Mouse (Mus musculus) gastrocnemius, adult 2 months (tissue): ENCODE data around the gene Rbl2. TPM values are rescaled to one million over a fixed set of nuclear protein-coding genes. Genes with fewer than 3 reads are reported as not detected.

Experiments used
- DNase-seq: peaks from one replicate; pipeline ENCODE4 v3.0.0; 2022
- H3K27ac ChIP-seq: fragments of 200-600 bp; 2 replicates; pipeline ENCODE4 v1.8.1; 2022; ENCODE audit warnings: mild to moderate bottlenecking
- H3K4me3 ChIP-seq: fragments of 200-600 bp; 2 replicates; pipeline ENCODE4 v1.8.1; 2022; ENCODE audit warnings: mild to moderate bottlenecking, moderate library complexity
- CTCF ChIP-seq: fragments of 200-600 bp; IDR thresholded peaks from 2 replicates; pipeline ENCODE4 v1.8.1; 2022; ENCODE audit warnings: antibody characterized with exemption, mild to moderate bottlenecking, moderate library complexity
- intact Hi-C: fragments of 180-260 bp; cut with DNase I; formaldehyde crosslinking; loops from one replicate; pipeline ENCODE4 v1.15.1; 2025
- total RNA-seq, 2 experiments: library from RNA; stranded (reverse); gene quantifications; 2 replicates each; pipeline ENCODE4 v1.2.3; 2021

The Rbl2 gene
- total RNA-seq, 2 experiments from 2014 or later, result 39.4 to 40.1 TPM

- intact Hi-C loops, result no loop called here
- TF ChIP-seq CTCF, result no peak
- peak overlapping the region; percentile 95 for H3K27ac ChIP-seq
- peak; percentile 50 for DNase-seq
- H3K4me3 ChIP-seq, result peak overlapping the region; percentile 85
Observed at GRCm38 (mm10) chr8:91069407-91069806, 450 bp upstream of the Rbl2 start.

GRCm38 (mm10) chr8:91070275-91070859 lies 510 bp downstream of the Rbl2 start:
- DNase-seq, result peak; percentile 88
- no peak for TF ChIP-seq CTCF
- Histone ChIP-seq H3K27ac (peak overlapping the region; percentile 95), H3K4me3 (peak overlapping the region; percentile 85)
- intact Hi-C loops, result loop anchor here (5.0 kb wide), 1 partner anchor 153 kb away; no protein-coding TSS in a partner anchor

DNA sequence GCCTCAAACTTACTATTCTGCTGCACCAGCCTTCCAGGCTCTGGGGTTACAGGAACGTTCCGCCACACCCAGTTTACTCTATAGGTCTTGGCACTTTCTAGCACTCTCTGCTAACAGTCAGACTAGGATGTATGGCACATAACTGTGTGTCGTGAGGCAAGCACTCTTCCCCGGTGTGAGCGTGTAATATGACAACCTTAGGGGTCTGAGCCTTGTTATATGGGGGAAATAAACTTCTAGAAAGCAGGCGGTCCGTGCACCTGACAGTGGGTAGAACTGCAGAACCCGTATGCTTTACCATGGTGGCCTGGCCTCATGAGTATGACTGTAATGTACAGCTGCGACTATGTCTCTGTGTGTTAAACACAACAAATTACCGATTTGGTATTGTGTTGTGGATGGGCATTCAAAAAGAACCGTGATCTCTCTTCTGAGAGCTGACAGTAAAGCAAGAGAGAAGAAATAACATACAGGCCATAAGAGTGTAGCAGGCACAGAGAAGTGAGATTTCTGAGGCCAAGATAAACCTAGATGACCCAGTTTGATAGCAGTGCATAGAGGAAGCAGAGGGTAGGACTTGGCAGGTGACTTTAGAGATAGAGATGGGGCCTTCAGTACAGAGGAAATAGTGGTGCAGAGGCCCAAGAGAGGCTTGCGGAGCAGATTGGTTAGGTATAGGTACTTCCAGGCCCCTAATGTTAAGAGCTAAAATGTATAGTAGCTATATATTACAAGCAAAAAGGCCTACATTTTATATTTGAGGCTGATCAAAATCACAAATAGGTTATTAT lies 7.4 kb downstream of the Rbl2 start:
- intact Hi-C loops, result no loop called here
- Histone ChIP-seq H3K27ac (no peak overlapping the region), H3K4me3 (no peak overlapping the region)
- no peak for TF ChIP-seq CTCF
- no peak for DNase-seq

GRCm38 (mm10) chr8:91079678-91080077 lies 9.8 kb downstream of the Rbl2 start:
- intact Hi-C loops, result no loop called here
- no peak for DNase-seq
- Histone ChIP-seq H3K4me3 (no peak overlapping the region), H3K27ac (no peak overlapping the region)
- TF ChIP-seq CTCF, result peak; percentile 18; the same call in 1 of the 2 replicates

- no peak for TF ChIP-seq CTCF
- Histone ChIP-seq H3K4me3 (no peak overlapping the region), H3K27ac (0 out of 2 replicates have a peak overlapping the region, but pooled peaks have one; percentile 12)
- no peak for DNase-seq
- intact Hi-C loops, result no loop called here
Observed at GRCm38 (mm10) chr8:91081911-91082310, 12.1 kb downstream of the Rbl2 start.

DNA sequence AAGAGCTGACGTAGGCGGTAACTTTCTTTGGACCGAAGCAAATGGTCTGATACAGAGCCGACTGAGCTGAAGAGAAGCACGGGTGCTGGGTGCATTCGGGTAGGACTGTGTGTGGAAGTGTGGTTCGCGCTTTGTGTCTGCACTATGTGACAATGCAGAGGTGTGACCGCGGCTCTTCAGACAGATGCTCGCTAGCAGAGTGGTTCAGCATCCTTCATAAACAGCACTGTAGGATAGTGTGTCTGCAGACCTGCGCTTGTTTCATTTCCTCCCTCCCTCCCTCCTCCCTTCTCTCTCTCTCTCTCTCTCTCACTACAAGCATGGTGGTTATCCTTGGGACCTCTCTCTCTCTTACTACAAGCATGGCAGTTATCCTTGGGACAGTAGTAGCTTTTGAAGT lies 12.6 kb downstream of the Rbl2 start:
- DNase-seq, result no peak
- Histone ChIP-seq H3K27ac (no peak overlapping the region), H3K4me3 (no peak overlapping the region; the same call in 1 of the 2 replicates)
- intact Hi-C loops, result no loop called here
- TF ChIP-seq CTCF, result no peak

DNA sequence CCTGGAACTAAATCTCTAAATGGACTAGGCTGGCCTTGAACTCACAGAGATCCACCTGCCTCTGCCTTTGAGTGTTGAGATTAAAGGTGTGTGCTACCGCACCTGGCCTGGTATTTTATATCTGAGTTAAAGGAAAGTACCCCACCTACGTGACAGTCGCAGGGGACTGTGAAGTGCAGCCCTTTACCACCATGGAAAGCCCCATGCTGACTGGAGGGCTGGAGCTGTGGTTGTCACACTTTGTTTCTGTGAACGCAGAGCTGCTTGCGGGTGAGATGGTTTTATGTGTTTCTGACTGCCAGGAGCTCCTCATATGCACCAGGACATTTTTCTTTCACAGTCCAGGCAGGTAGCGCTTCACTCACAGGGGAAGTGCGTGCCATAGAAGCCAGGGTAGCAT lies 18.6 kb downstream of the Rbl2 start:
- no peak for TF ChIP-seq CTCF

DNA sequence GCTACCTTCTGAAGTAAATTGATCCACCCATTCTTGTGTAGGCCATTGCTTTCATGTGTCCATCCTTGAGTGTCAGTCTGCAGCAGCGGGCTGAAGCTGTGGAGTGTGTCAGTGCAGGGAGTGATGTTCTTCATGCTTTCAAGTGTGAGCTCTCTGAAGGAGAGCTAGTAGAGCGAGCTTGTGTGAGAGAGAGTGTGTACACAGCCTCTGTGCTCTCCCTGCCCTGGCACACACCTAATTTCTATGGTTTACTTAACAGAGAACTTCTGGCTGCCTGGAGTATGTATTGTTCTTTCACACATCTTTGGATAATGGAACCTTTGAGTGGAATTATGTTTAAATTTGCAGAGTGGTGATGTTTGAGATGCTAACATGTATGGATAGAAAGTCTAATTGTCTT lies 19.7 kb downstream of the Rbl2 start:
- Histone ChIP-seq H3K4me3 (no peak overlapping the region), H3K27ac (no peak overlapping the region)
- intact Hi-C loops, result no loop called here
- no peak for DNase-seq
- no peak for TF ChIP-seq CTCF

More for the DNA sequence above, 18.6 kb downstream of the Rbl2 start:
- no peak for DNase-seq
- Histone ChIP-seq H3K27ac (no peak overlapping the region), H3K4me3 (no peak overlapping the region)
- intact Hi-C loops, result no loop called here

DNA sequence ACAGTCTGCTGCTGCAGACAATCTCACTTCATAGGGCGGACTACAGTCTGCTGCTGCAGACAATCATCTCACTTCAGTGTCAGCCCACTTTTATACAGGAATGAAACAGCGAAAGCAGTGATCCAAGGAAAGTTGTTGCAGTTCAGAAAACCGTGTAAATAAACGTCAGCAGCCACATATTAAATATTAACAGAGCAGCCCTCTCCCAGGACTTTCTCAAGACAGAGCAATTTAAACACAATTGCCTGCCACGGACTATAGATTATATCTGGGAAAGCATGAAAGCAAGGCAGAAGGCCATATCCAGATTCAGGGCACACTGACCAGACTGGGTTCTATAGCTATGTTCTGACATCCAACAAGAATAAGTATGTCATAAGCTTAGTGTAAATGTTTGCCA lies 24.3 kb downstream of the Rbl2 start:
- Histone ChIP-seq H3K4me3 (no peak overlapping the region), H3K27ac (no peak overlapping the region)
- no peak for TF ChIP-seq CTCF
- intact Hi-C loops, result no loop called here
- DNase-seq, result no peak

GRCm38 (mm10) chr8:91098106-91098505 lies 28.2 kb downstream of the Rbl2 start:
- no peak for DNase-seq
- TF ChIP-seq CTCF, result no peak
- Histone ChIP-seq H3K27ac (no peak overlapping the region), H3K4me3 (no peak overlapping the region)
- intact Hi-C loops, result no loop called here

GRCm38 (mm10) chr8:91106271-91106670 lies 36.4 kb downstream of the Rbl2 start:
- intact Hi-C loops, result no loop called here
- no peak for TF ChIP-seq CTCF
- no peak overlapping the region for H3K4me3 ChIP-seq
- no peak overlapping the region for H3K27ac ChIP-seq
- DNase-seq, result no peak

DNA sequence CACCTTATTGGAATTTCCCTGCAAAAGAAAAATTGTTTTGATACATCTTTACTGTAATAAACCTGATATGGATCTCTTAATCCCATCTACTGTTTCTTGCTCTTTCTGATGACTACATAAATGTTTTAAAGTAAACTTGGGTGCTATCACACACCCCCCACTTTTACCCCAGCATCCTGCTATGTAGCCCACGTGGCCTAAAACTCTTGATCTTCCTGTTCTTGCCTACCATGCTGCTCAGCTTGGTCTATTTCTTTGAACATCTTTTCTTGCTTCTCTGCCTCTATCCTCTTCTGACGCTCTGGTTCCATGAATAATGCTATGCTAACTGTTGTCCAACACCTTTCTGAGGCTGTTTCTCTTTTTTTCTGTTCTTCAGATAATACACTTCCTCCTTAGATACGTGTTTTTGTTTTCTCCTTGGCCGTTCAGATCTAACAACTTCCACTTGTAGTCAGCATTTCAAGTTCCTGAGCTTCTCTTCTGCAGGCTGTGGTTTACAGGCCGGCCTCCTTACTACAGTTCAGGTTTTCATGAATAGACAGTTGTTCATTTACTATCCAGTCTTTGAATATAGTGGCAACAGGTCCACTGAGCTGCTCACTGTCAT lies 42.1 kb downstream of the Rbl2 start:
- intact Hi-C loops, result no loop called here
- no peak overlapping the region for H3K27ac ChIP-seq
- no peak overlapping the region for H3K4me3 ChIP-seq
- DNase-seq, result no peak
- no peak for TF ChIP-seq CTCF

GRCm38 (mm10) chr8:91114428-91114827 lies 44.6 kb downstream of the Rbl2 start:
- intact Hi-C loops, result no loop called here
- no peak overlapping the region for H3K27ac ChIP-seq
- no peak overlapping the region for H3K4me3 ChIP-seq
- no peak for TF ChIP-seq CTCF
- no peak for DNase-seq
